Mouse (Mus musculus) G1E (cell line): ENCODE measurements at regions not wholly inside any gene's neighbourhood (a gene's known extent, or its start where the extent isn't known, plus 50 kb on each side); places are given as distances from the start of the nearest gene placed in this dataset.

Experiments
- CTCF ChIP-seq: IDR thresholded peaks from 2 replicates; pipeline ENCODE4 v1.5.1; 2012; ENCODE audit warnings: low read depth, low read length, inconsistent platforms, mixed read lengths
- POLR2AphosphoS5 ChIP-seq: IDR thresholded peaks from 2 replicates; pipeline ENCODE4 v1.6.1; 2012; ENCODE audit warnings: low read depth, low read length, inconsistent platforms; ENCODE audit not compliant: insufficient replicate concordance

- TF ChIP-seq POLR2AphosphoS5 (no peak), CTCF (no peak)
Measured at GRCm38 (mm10) chr1:61485459-61485858, 153.2 kb upstream of the Pard3b start.
